Mouse (Mus musculus) embryo, embryonic 11.5 days (tissue): ENCODE measurements around the gene Tmem95.
A peak's percentile ranks its signal among the peaks of the same experiment; 100 is the strongest.
"Not testable (repeated sequence)": the region's sequence is repeated elsewhere in the genome, so short reads cannot be mapped to it uniquely, and the experiment has no call there.

Source experiments
- DNase-seq: peaks from one replicate; pipeline ENCODE4 v3.0.0-alpha.2; 2012; ENCODE audit warnings: low read depth, low spot score

The Tmem95 gene

GRCm38 (mm10) chr11:69880853-69881603 is 3.2 kb upstream of the Tmem95 start, which contains the start of gene Kctd11:
Kctd11 (minus strand) TSS chr11:69881406.
- peak; percentile 65 for DNase-seq

- DNase-seq = peak; percentile 54
Observed at GRCm38 (mm10) chr11:69880506-69880852, 2.7 kb upstream of the Tmem95 start.

- DNase-seq = no peak
Observed at GRCm38 (mm10) chr11:69879711-69880110, 1.9 kb upstream of the Tmem95 start.

GRCm38 (mm10) chr11:69878952-69879351 is 1.1 kb upstream of the Tmem95 start:
- DNase-seq = no peak

- DNase-seq = no peak
Observed at GRCm38 (mm10) chr11:69878399-69878798, 581 bp upstream of the Tmem95 start.

GRCm38 (mm10) chr11:69876867-69877266 is 951 bp downstream of the Tmem95 start:
- DNase-seq = peak; percentile 71

- DNase-seq = no peak
Observed at GRCm38 (mm10) chr11:69876186-69876585, 1.6 kb downstream of the Tmem95 start.

- no peak for DNase-seq
Observed at GRCm38 (mm10) chr11:69872451-69872850, 5.4 kb downstream of the Tmem95 start.

- no peak for DNase-seq
Observed at GRCm38 (mm10) chr11:69871822-69872221, 6.0 kb downstream of the Tmem95 start.

- no peak for DNase-seq
Observed at GRCm38 (mm10) chr11:69870289-69871069, 7.3 kb downstream of the Tmem95 start.

- no peak for DNase-seq
Observed at GRCm38 (mm10) chr11:69867335-69867734, 10.5 kb downstream of the Tmem95 start.

GRCm38 (mm10) chr11:69865561-69865960 is 12.3 kb downstream of the Tmem95 start:
- no peak for DNase-seq

- DNase-seq = no peak
Observed at GRCm38 (mm10) chr11:69864138-69864860, 13.5 kb downstream of the Tmem95 start.

- DNase-seq = not testable (repeated sequence)
Observed at GRCm38 (mm10) chr11:69863729-69864128, 14.1 kb downstream of the Tmem95 start.

- DNase-seq = no peak
Observed at GRCm38 (mm10) chr11:69858113-69858998, 19.5 kb downstream of the Tmem95 start, which contains the start of gene Tnk1. Tnk1 (minus strand) TSS chr11:69858730.

GRCm38 (mm10) chr11:69855347-69855746 is 22.5 kb downstream of the Tmem95 start:
- no peak for DNase-seq

- DNase-seq = no peak
Observed at GRCm38 (mm10) chr11:69854680-69855079, 23.1 kb downstream of the Tmem95 start.

- DNase-seq = no peak
Observed at GRCm38 (mm10) chr11:69853994-69854393, 23.8 kb downstream of the Tmem95 start.

- DNase-seq = no peak
Observed at GRCm38 (mm10) chr11:69850754-69851153, 27.1 kb downstream of the Tmem95 start.

GRCm38 (mm10) chr11:69849884-69850283 is 27.9 kb downstream of the Tmem95 start:
- no peak for DNase-seq

GRCm38 (mm10) chr11:69849128-69849527 is 28.7 kb downstream of the Tmem95 start:
- DNase-seq = no peak
